Mouse (Mus musculus): ENCODE measurements around the gene Galm.

GRCm38 (mm10) chr17:80166346-80166745, 39.1 kb downstream of the Galm start:
- no peak for TF ChIP-seq CTCF (IDR thresholded peaks at IDR 0.05; ENCODE audit: control insufficient read depth, insufficient read depth, insufficient read length)
- TF ChIP-seq MYOG (IDR thresholded peaks at IDR 0.05; ENCODE audit: control insufficient read depth, extremely low read depth, insufficient read length): no peak
- no peak for TF ChIP-seq USF1 (IDR thresholded peaks at IDR 0.05; ENCODE audit: low read depth)
